Mouse (Mus musculus) megakaryocyte, embryonic 14.5 days (primary cell): ENCODE measurements at regions not wholly inside any gene's neighbourhood (a gene's known extent, or its start where the extent isn't known, plus 50 kb on each side); places are given as distances from the start of the nearest gene placed in this dataset.

Source experiments
- FLI1 ChIP-seq: IDR thresholded peaks from 2 replicates; pipeline ENCODE4 v1.6.1; 2012; ENCODE audit warnings: low read length, inconsistent platforms, mixed read lengths
- GATA1 ChIP-seq: IDR thresholded peaks from 3 replicates; pipeline ENCODE4 v1.6.1; 2012; ENCODE audit warnings: mixed read lengths, low read length, inconsistent platforms, borderline replicate concordance

DNA sequence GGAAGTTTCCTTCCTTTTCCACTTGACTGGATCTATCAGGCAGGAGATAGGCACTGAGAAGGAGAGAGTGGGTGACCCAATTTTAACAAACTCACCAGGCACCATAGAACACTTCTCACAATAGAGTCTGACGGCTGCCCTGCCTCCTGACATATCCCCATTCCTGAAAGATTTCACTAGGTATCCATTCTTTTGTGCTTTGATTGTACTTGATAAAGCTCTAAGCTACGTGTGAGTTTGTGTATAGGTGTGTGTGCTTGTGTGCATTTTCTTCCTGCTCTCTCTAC is 477.3 kb downstream of the Tmtc2 start:
- TF ChIP-seq GATA1 (no peak), FLI1 (no peak)
